Mouse (Mus musculus) embryo, embryonic 10 days (tissue): Measurements from ENCODE around the gene Eipr1.
"Not testable (repeated sequence)": the region's sequence is repeated elsewhere in the genome, so short reads cannot be mapped to it uniquely, and the experiment has no call there.

Source experiments
- DNase-seq: peaks from one replicate; pipeline ENCODE4 v3.0.0-alpha.2; 2015; ENCODE audit warnings: low spot score

Gene Eipr1

GRCm38 (mm10) chr12:28889068-28889674, 137.6 kb downstream of the Eipr1 start:
- peak; percentile 19 for DNase-seq

GRCm38 (mm10) chr12:28891523-28891922, 139.9 kb downstream of the Eipr1 start:
- DNase-seq = no peak

DNA sequence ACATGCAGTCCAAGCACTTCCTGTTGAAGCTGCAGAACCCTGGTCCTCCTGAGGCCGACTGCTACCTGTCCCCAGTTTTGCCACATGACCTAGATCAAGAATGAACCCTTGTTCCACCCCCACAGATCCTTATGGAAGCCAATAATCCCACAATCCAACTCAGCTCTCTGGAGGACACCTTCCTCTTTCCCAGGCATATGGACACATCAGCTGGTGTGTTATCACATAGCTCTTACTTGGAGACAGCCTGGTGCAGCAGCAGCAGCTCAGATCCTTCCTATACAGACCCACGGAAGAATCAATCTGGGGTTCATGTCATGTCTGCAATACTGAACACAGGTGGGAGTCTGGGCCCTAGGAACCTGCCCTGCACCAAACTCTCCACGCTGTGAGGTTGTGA, 145.0 kb downstream of the Eipr1 start:
- DNase-seq = no peak

DNA sequence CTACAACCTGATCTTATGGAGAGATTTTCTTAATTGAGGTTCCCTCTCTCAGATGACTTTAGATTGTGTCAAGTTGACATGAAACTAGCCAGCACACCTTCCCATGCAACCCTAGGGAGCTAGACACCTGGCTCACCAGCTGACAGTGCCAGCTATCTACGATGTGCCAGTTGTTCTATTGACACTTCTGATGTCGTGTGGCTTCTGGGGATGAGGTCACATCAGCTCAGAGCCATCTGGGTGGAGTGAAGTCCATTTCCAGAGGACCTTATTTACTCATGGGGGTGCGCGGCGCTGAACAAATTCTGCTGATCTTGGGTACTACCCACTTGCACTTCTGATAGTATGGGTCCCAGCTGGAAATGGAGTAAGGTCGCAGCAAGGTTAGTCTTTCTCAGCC, 146.7 kb downstream of the Eipr1 start:
- DNase-seq = no peak

- DNase-seq = no peak
These were observed 148.1 kb downstream of the Eipr1 start for GRCm38 (mm10) chr12:28899696-28900095.

DNA sequence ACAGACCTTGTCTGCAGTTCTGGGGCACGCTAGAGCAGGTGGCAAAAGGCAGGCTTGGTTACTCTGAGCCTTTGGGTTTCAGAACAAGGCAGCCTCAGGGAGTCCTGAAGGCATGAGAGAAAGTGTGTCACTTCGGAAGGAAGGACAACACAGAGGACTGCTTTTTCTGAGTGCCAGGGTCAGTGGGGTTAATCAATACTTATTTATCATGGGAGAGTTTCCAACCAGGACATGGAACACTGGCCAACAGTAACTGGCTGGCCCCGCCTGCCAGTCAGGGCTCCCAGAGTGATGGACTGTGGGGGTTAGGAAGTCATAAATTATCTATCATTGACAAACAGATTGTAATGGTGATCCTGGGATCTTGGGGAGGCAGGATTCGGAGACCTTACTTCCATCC, 148.7 kb downstream of the Eipr1 start:
- DNase-seq = no peak

GRCm38 (mm10) chr12:28902132-28902531, 150.5 kb downstream of the Eipr1 start:
- DNase-seq = no peak

DNA sequence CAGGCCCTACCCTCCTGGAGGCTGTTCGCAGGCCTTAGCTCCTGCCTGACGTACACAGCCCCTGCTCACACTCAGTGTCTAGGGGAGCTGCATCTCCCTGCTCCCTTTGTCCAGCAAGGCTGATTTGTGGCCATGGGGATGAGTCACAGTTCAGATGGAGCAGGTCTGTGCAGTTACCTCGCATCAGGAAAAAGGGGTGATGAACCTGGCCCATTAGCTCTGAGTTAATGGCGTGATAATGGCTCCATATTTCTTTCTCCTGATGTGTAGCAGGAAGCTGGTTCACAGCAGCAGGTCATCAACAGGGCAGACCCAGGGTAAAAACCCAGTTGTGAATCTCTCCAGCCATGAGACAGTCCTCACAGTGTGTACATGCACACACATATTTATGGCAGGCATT, 151.5 kb downstream of the Eipr1 start:
- peak; percentile 34 for DNase-seq

GRCm38 (mm10) chr12:28905486-28905885, 153.9 kb downstream of the Eipr1 start:
- no peak for DNase-seq

- no peak for DNase-seq
These were observed 154.4 kb downstream of the Eipr1 start for GRCm38 (mm10) chr12:28906016-28906415.

DNA sequence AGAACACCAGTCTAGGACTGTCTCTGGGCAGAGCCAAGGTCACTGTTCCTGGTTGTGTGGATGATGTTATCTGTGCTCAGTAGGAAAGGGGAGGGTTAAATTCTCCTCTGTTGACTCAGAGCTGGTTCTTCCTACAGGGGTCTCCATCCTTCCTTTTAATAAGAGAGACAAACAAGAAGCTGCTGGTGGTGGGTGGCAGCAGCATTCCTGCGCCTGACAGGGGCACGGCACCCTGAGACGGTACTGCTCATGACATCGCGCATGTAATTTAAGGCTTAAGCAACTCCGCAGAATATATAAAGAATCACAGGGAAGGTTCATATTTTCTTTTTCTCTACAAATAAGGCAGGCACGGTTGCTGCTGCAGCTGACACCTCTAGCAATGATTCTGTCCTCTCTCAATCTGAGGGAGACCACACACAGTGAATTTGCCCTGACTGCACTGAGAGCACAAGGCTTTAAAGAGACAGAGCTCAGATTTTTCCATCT, 155.2 kb downstream of the Eipr1 start:
- DNase-seq = peak; percentile 75

- DNase-seq = no peak
These were observed 156.2 kb downstream of the Eipr1 start for GRCm38 (mm10) chr12:28907814-28908213.

GRCm38 (mm10) chr12:28909851-28910250, 158.2 kb downstream of the Eipr1 start:
- no peak for DNase-seq

- peak; percentile 29 for DNase-seq
These were observed 159.0 kb downstream of the Eipr1 start for GRCm38 (mm10) chr12:28910568-28910967.

DNA sequence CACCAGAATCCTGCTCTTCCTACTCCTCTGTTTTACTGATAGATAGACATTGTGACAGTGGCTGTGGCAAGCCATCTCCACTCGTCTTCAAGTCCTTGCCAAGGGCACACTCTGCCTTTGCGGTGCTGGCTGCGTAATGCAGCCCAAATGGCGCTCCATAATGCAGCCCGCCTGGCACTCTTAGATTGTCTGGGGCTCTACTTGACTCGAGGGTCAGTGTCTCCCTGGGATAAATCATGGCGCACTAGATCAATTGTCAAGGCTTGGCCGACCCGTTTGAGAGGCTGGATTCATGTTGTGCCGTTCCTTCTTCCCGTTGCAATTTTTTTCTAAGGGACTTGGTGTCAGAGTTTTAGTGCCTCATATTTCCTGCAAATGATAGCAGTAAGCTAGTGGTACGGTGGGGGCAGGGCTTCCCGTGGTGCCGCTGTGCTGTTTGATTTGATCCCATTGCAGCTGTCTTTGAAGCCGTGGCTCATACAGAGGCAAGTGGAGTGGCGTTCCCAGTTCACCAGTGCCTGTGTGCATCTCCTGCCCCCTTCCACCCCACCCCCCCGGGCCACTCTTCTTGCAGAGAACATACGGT, 160.8 kb downstream of the Eipr1 start:
- DNase-seq = no peak

- no peak for DNase-seq
These were observed 161.5 kb downstream of the Eipr1 start for GRCm38 (mm10) chr12:28913099-28913498.

DNA sequence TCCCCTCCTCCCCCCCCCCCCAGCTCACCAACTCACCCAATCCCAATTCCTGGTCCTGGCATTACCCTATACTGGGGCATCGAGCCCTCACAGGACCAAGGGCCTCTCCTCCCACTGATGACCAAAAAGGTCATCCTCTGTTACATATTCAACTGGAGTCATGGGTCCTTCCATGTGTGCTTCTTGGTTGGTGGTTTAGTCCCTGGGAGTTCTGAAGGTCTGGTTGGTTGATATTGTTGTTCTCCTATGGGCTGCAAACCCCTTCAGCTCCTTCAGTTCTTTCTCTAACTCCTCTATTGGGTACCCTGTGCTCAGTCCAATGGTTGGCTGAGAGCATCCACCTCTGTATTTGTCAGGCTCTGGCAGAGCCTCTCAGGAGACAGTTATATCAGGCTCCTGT, 162.5 kb downstream of the Eipr1 start:
- not testable (repeated sequence) for DNase-seq
